Mouse (Mus musculus) heart, postnatal 36 days (tissue): ENCODE results near the gene Dna2. TPM values are rescaled to one million over a fixed set of nuclear protein-coding genes. Genes with fewer than 3 reads are reported as not detected.

ENCODE experiments used
- DNase-seq, 2 experiments: peaks; one replicate each; pipeline ENCODE4 v3.0.0; 2021 to 2022
- intact Hi-C: fragments of 180-260 bp; cut with DNase I; formaldehyde crosslinking; loops from one replicate; pipeline ENCODE4 v1.15.1; 2025
- total RNA-seq, 2 experiments: library from RNA; stranded (reverse); gene quantifications; 2 replicates each; pipeline ENCODE4 v1.2.3; 2021

Gene Dna2
- total RNA-seq, 2 experiments from 2014 or later: 0.56 to 0.76 TPM

- DNase-seq: no peak
- intact Hi-C loops: loop anchor here (2.0 kb wide), 2 partner anchors 43 to 87 kb away; no protein-coding TSS in a partner anchor
These were observed 32.8 kb downstream of the Dna2 start for GRCm38 (mm10) chr10:62979667-62980038.

- peak; percentile 88 for DNase-seq
- intact Hi-C loops: loop anchor here (2.0 kb wide), 1 partner anchor 43 kb away; no protein-coding TSS in a partner anchor
These were observed 33.5 kb downstream of the Dna2 start, which contains the start of gene Rufy2 for GRCm38 (mm10) chr10:62980039-62980954. Gene Rufy2 (plus strand): TSS chr10:62980223.

GRCm38 (mm10) chr10:62984072-62984471, 37.2 kb downstream of the Dna2 start:
- intact Hi-C loops: no loop called here
- DNase-seq: no peak

GRCm38 (mm10) chr10:62984495-62984894, 37.7 kb downstream of the Dna2 start:
- peak in 1 of 2 experiments; percentile 10 for DNase-seq
- intact Hi-C loops: no loop called here

GRCm38 (mm10) chr10:62987341-62987740, 40.5 kb downstream of the Dna2 start:
- intact Hi-C loops: no loop called here

GRCm38 (mm10) chr10:62990636-62991035, 43.8 kb downstream of the Dna2 start:
- DNase-seq: no peak
- intact Hi-C loops: no loop called here

More at GRCm38 (mm10) chr10:62987341-62987740, 40.5 kb downstream of the Dna2 start:
- peak in 1 of 2 experiments; percentile 16 for DNase-seq

- no peak for DNase-seq
- intact Hi-C loops: no loop called here
These were observed 47.2 kb downstream of the Dna2 start for GRCm38 (mm10) chr10:62993991-62994390.

- intact Hi-C loops: no loop called here
- DNase-seq: no peak
These were observed 53.8 kb downstream of the Dna2 start for GRCm38 (mm10) chr10:63000584-63000983.

GRCm38 (mm10) chr10:63003252-63003651, 56.4 kb downstream of the Dna2 start:
- DNase-seq: no peak
- intact Hi-C loops: no loop called here

GRCm38 (mm10) chr10:63004556-63004955, 57.7 kb downstream of the Dna2 start:
- DNase-seq: no peak
- intact Hi-C loops: no loop called here

GRCm38 (mm10) chr10:63008193-63008592, 61.4 kb downstream of the Dna2 start:
- intact Hi-C loops: no loop called here

GRCm38 (mm10) chr10:63010268-63010667, 63.4 kb downstream of the Dna2 start:
- DNase-seq: no peak
- intact Hi-C loops: no loop called here

More at GRCm38 (mm10) chr10:63008193-63008592, 61.4 kb downstream of the Dna2 start:
- DNase-seq: no peak

- intact Hi-C loops: no loop called here
- DNase-seq: no peak
These were observed 64.7 kb downstream of the Dna2 start for GRCm38 (mm10) chr10:63011556-63011955.

GRCm38 (mm10) chr10:63013476-63013875, 66.7 kb downstream of the Dna2 start:
- no peak for DNase-seq
- intact Hi-C loops: no loop called here

- no peak for DNase-seq
- intact Hi-C loops: no loop called here
These were observed 67.3 kb downstream of the Dna2 start for GRCm38 (mm10) chr10:63014168-63014567.

GRCm38 (mm10) chr10:63019304-63019703, 72.5 kb downstream of the Dna2 start:
- intact Hi-C loops: no loop called here
- DNase-seq: no peak

GRCm38 (mm10) chr10:63021702-63022101, 74.9 kb downstream of the Dna2 start:
- DNase-seq: no peak
- intact Hi-C loops: loop anchor here (2.0 to 5.0 kb wide), 5 partner anchors 41 to 316 kb away; partner anchors contain the start of genes Ccar1, Herc4 and Rufy2

- no peak for DNase-seq
- intact Hi-C loops: loop anchor here (2.0 to 5.0 kb wide), 5 partner anchors 42 to 315 kb away; partner anchors contain the start of genes Ccar1, Herc4 and Rufy2
These were observed 75.8 kb downstream of the Dna2 start for GRCm38 (mm10) chr10:63022541-63023120.

GRCm38 (mm10) chr10:63023121-63023748, 76.4 kb downstream of the Dna2 start:
- peak; percentile 69 to 83 for DNase-seq
- intact Hi-C loops: loop anchor here (2.0 to 5.0 kb wide), 5 partner anchors 42 to 314 kb away; partner anchors contain the start of genes Ccar1, Herc4 and Rufy2
